ENCODE assay signal across 16 mouse cellular contexts in the genomic region with DNA sequence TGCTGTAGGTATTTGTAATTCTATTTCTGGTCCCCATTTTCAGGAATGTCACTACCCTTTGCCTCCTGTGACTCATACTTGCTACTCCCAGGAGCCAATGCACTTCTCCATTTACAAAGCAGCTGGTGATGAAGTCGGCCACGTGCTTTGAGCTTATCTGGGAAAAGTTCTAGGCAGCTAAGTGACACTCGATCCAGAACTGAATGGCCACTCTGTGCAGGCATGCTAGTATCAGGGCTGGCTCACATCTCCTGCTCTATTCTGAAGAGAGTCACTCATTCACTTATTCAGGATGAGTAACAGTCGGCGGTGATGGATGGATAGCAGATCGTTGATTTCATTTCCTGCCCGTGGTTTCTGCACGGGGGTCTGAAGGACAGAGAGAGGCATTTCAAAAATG. TPM values are rescaled to one million over a fixed set of nuclear protein-coding genes. Genes with fewer than 3 reads are reported as not detected.
DNase-seq lines count a peak whose midpoint lies in the region; ATAC-seq and TF ChIP-seq lines count a peak whose summit lies in the region.
"Had no signal": no experiment of that assay in that cellular context is flagged by ENCODE, and none has a peak within 500 bp of the region (broad histone marks: within the 10 kb centered on the region; RNA-seq: fewer than 3 reads in every experiment).

No protein-coding gene starts in this region.

- no peaks in the 10 kb centered on the region for H3K79me2 ChIP-seq in MEL (ENCODE audit: control insufficient read depth, insufficient read depth, low read length, poor library complexity)

- ATAC-seq in forebrain, embryonic 12.5 days (ENCODE audit: low FRiP score) = no peak
- ATAC-seq: forebrain, embryonic 14.5 days had no signal

- WGBS in heart, embryonic 10.5 days = 8% methylated on average over 8 of the region's 8 CpGs
- WGBS in forebrain, embryonic 12.5 days = 74% methylated on average over 8 of the region's 8 CpGs
- 66% methylated on average over 8 of the region's 8 CpGs for WGBS in embryonic facial prominence, embryonic 10.5 days

- TF ChIP-seq POLR2A in MEL (IDR thresholded peaks at IDR 0.05; ENCODE audit: control insufficient read depth in 1 of 2, insufficient read depth in 1 of 2, low read depth in 1 of 2, low read length in 2 of 2, poor library complexity in 1 of 2) = no peak

- H3K27ac ChIP-seq in MEL (ENCODE audit: control insufficient read depth, low read depth, low read length) = peak overlapping the region; percentile 54
- peak overlapping the region; percentile 69; the same call in 1 of the 2 replicates for H3K27ac ChIP-seq in heart, embryonic 10.5 days
- no peak overlapping the region for H3K27ac ChIP-seq in forebrain, embryonic 12.5 days
- no peak overlapping the region for H3K27ac ChIP-seq in embryonic facial prominence, embryonic 10.5 days (replicated peaks)
- H3K27ac ChIP-seq: embryonic facial prominence, embryonic 15.5 days; heart, adult 2 months; limb, embryonic 13.5 days; liver, embryonic 15.5 days; stomach, embryonic 15.5 days had no signal

- peaks cover 0 to 53% of the 10 kb centered on the region in 2 experiments; a peak in 2 of 4 replicates for H3K36me3 ChIP-seq in MEL (ENCODE audit: control insufficient read depth in 1 of 2, insufficient read depth in 2 of 2, low read length in 2 of 2)
- H3K36me3 ChIP-seq in heart, embryonic 10.5 days = no peaks in the 10 kb centered on the region
- no peaks in the 10 kb centered on the region for H3K36me3 ChIP-seq in forebrain, embryonic 12.5 days (replicated peaks)
- H3K36me3 ChIP-seq in embryonic facial prominence, embryonic 10.5 days (replicated peaks) = no peaks in the 10 kb centered on the region
- H3K36me3 ChIP-seq: embryonic facial prominence, embryonic 15.5 days; limb, embryonic 13.5 days; liver, embryonic 15.5 days; stomach, embryonic 15.5 days had no signal

- H3K4me3 ChIP-seq in MEL (ENCODE audit: control insufficient read depth in 1 of 2, insufficient read depth in 1 of 2, low read depth in 2 of 2, low read length in 2 of 2) = no peak overlapping the region
- no peak overlapping the region for H3K4me3 ChIP-seq in heart, embryonic 10.5 days
- H3K4me3 ChIP-seq in forebrain, embryonic 12.5 days (replicated peaks) = no peak overlapping the region
- no peak overlapping the region for H3K4me3 ChIP-seq in embryonic facial prominence, embryonic 10.5 days
- H3K4me3 ChIP-seq: embryonic facial prominence, embryonic 15.5 days; heart, adult 2 months; limb, embryonic 13.5 days; liver, embryonic 15.5 days; stomach, embryonic 15.5 days had no signal

- H3K27me3 ChIP-seq in MEL (ENCODE audit: control insufficient read depth in 1 of 2, insufficient read depth in 2 of 2, low read length in 2 of 2) = no peaks in the 10 kb centered on the region
- H3K27me3 ChIP-seq in heart, embryonic 10.5 days (ENCODE audit: insufficient read depth, poor library complexity, severe bottlenecking) = no peaks in the 10 kb centered on the region
- no peaks in the 10 kb centered on the region for H3K27me3 ChIP-seq in forebrain, embryonic 12.5 days
- 0 out of 2 replicates have a peak, but pooled peaks cover 14% of the 10 kb centered on the region for H3K27me3 ChIP-seq in embryonic facial prominence, embryonic 10.5 days (replicated peaks; ENCODE audit: low read depth, poor library complexity, severe bottlenecking)
- H3K27me3 ChIP-seq: embryonic facial prominence, embryonic 15.5 days; limb, embryonic 13.5 days; stomach, embryonic 15.5 days had no signal

- peak; percentile 22 to 34 for DNase-seq in lung, adult 18-20 months
- DNase-seq in lung, postnatal 4 days = no peak
- DNase-seq in MEL (ENCODE audit: low read depth, low spot score) = peak; percentile 64
- peak; percentile 90 for DNase-seq in heart, embryonic 10.5 days (ENCODE audit: low spot score)
- DNase-seq in heart, postnatal 4 days = peak; percentile 35
- no peak for DNase-seq in embryonic facial prominence, embryonic 10.5 days (ENCODE audit: low spot score)
- no peak for DNase-seq in kidney, postnatal 14 days
- DNase-seq: kidney, adult 8-10 months; right cerebral cortex, adult 18-20 months had no signal

- H3K9ac ChIP-seq in MEL (ENCODE audit: control insufficient read depth, low read depth, low read length, poor library complexity, severe bottlenecking) = peak overlapping the region; percentile 9; the same call in 1 of the 2 replicates
- H3K9ac ChIP-seq in forebrain, embryonic 12.5 days = no peak overlapping the region
- H3K9ac ChIP-seq: embryonic facial prominence, embryonic 15.5 days; limb, embryonic 13.5 days; liver, embryonic 15.5 days; stomach, embryonic 15.5 days had no signal

- no peak overlapping the region for H3K4me2 ChIP-seq in forebrain, embryonic 12.5 days
- H3K4me2 ChIP-seq: embryonic facial prominence, embryonic 15.5 days; limb, embryonic 13.5 days; liver, embryonic 15.5 days; stomach, embryonic 15.5 days had no signal

- no peak for TF ChIP-seq CTCF in MEL (IDR thresholded peaks at IDR 0.05 in 2 of 3, conservative IDR thresholded peaks at IDR 0.05 in 1 of 3; ENCODE audit: control insufficient read depth in 1 of 3, insufficient read depth in 1 of 3, low read depth in 2 of 3, low read length in 3 of 3, poor library complexity in 1 of 3, severe bottlenecking in 1 of 3)

- TF ChIP-seq EP300 in MEL (IDR thresholded peaks at IDR 0.05; ENCODE audit: low read depth in 1 of 2, low read length in 2 of 2) = peak; percentile 9 to 22; a peak in 1 of 4 replicates

- peaks cover 22 to 52% of the 10 kb centered on the region in 2 experiments for H3K4me1 ChIP-seq in MEL (ENCODE audit: control insufficient read depth in 1 of 2, insufficient read depth in 2 of 2, low read length in 2 of 2)
- H3K4me1 ChIP-seq in heart, embryonic 10.5 days = peaks cover 46% of the 10 kb centered on the region
- peaks cover 6% of the 10 kb centered on the region; the same call in 1 of the 2 replicates for H3K4me1 ChIP-seq in forebrain, embryonic 12.5 days
- H3K4me1 ChIP-seq in embryonic facial prominence, embryonic 10.5 days = peaks cover 28% of the 10 kb centered on the region
- H3K4me1 ChIP-seq: embryonic facial prominence, embryonic 15.5 days; stomach, embryonic 15.5 days had no signal

- TF ChIP-seq RAD21 in MEL (IDR thresholded peaks at IDR 0.05; ENCODE audit: low read depth, low read length) = no peak

- no peaks in the 10 kb centered on the region for H3K9me3 ChIP-seq in MEL (replicated peaks; ENCODE audit: insufficient read depth, low read length)
- no peaks in the 10 kb centered on the region for H3K9me3 ChIP-seq in heart, embryonic 10.5 days
- H3K9me3 ChIP-seq in forebrain, embryonic 12.5 days = no peaks in the 10 kb centered on the region
- H3K9me3 ChIP-seq in embryonic facial prominence, embryonic 10.5 days = 0 out of 2 replicates have a peak, but pooled peaks cover 3% of the 10 kb centered on the region
- H3K9me3 ChIP-seq: embryonic facial prominence, embryonic 15.5 days; limb, embryonic 13.5 days; liver, embryonic 15.5 days; stomach, embryonic 15.5 days had no signal

TF ChIP-seq in MEL, 35 proteins besides CTCF, POLR2A, EP300 and RAD21:
- TF ChIP-seq BHLHE40 (IDR thresholded peaks at IDR 0.05; ENCODE audit: borderline replicate concordance, low read depth, low read length) (peak; percentile 51; the same call in 1 of the 2 replicates), ETS1 (IDR thresholded peaks at IDR 0.05; ENCODE audit: low read depth, low read length) (peak; percentile 78), NELFE (IDR thresholded peaks at IDR 0.05; ENCODE audit: low read depth, low read length) (no peak), NRF1 (IDR thresholded peaks at IDR 0.05; ENCODE audit: insufficient read depth, low read depth, low read length, poor library complexity, severe bottlenecking) (no peak), KAT2A (conservative IDR thresholded peaks at IDR 0.05; ENCODE audit: low read depth, low read length) (no peak), MYC (IDR thresholded peaks at IDR 0.05; ENCODE audit: low read depth, low read length) (peak; percentile 91), SIN3A (IDR thresholded peaks at IDR 0.05; ENCODE audit: low read length) (peak; percentile 58), RCOR1 (IDR thresholded peaks at IDR 0.05; ENCODE audit: low read depth, low read length) (no peak), GATA1 (IDR thresholded peaks at IDR 0.05; ENCODE audit: low read depth, low read length) (peak; percentile 60), MYB (IDR thresholded peaks at IDR 0.05; ENCODE audit: low read depth, low read length) (no peak), MXI1 (IDR thresholded peaks at IDR 0.05; ENCODE audit: low read depth, low read length) (peak; percentile 78), MAX (IDR thresholded peaks at IDR 0.05; ENCODE audit: low read length) (peak; percentile 95), ELF1 (IDR thresholded peaks at IDR 0.05; ENCODE audit: low read depth, low read length) (no peak), USF1 (IDR thresholded peaks at IDR 0.05; ENCODE audit: low read depth, low read length) (peak; percentile 77)

RNA-seq across cellular contexts. Expression of gene Ubash3b, which starts 8.5 kb away (rescaled TPM):
- 5.4 and 6.8 TPM in 2 replicates for total RNA-seq in MEL (2012; rRNA removed)
- 10 to 100 TPM in 1 of 2 experiments, not detected in 1; 11.3 TPM for polyA plus RNA-seq in MEL (2012; ENCODE audit: insufficient read depth in 1 of 2, insufficient read length in 2 of 2, low read depth in 1 of 2, low replicate concordance in 2 of 2, missing spikeins in 1 of 2)
- 13.3 and 13.8 TPM in 2 replicates for polyA plus RNA-seq in heart, embryonic 10.5 days (2016; fragmentation: Nextera tagmentation; extraction: Ambion mirVana)
- total RNA-seq in heart, postnatal 4 days (2021) = 1 to 10 TPM; 6.2 to 6.9 TPM
- 8.1 and 9.9 TPM in 2 replicates for polyA plus RNA-seq in forebrain, embryonic 12.5 days (2016; fragmentation: Nextera tagmentation; extraction: Ambion mirVana)
- 6.7 and 7.4 TPM in 2 replicates for polyA plus RNA-seq in embryonic facial prominence, embryonic 10.5 days (2016; fragmentation: Nextera tagmentation; extraction: Ambion mirVana)

Comparison
In these comparisons a context has a peak if more than half of its experiments do, and no peak if none do; other contexts are left out.
1. DNase-seq: peak in lung, adult 18-20 months (2 of 2), MEL (single experiment), heart, embryonic 10.5 days (single experiment) and heart, postnatal 4 days (single experiment); none in lung, postnatal 4 days (0 of 2), embryonic facial prominence, embryonic 10.5 days (single experiment) and kidney, postnatal 14 days (single experiment).
2. H3K27ac ChIP-seq: peak in MEL (single experiment) and heart, embryonic 10.5 days (single experiment); none in forebrain, embryonic 12.5 days (single experiment) and embryonic facial prominence, embryonic 10.5 days (single experiment).